Mouse (Mus musculus): ENCODE measurements around the gene Rnf113a2. TPM values are rescaled to one million over a fixed set of nuclear protein-coding genes. Genes with fewer than 3 reads are reported as not detected.

Gene Rnf113a2
- polyA plus RNA-seq, 1 experiment: 3.8 TPM

DNA sequence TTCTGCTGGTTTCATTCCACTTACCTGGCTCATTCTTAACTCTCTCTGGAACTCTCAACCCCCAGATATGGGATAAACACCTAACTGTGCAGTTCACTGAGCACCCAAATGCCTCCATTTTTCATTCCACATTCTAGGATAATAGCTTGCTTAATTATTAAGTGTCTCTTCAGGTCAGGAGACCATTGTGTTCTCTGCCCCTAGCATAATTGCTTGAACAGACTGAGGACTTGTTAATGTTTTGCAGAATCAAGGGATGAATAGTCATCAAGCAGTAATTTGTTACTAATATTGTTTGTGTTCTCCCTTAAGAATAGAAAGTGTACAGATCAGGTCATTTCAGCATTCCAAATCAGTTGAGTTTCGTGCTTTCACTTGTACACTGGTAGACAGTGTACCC is 30.4 kb downstream of the Rnf113a2 start:
- no peak for TF ChIP-seq USF1 (IDR thresholded peaks at IDR 0.05; ENCODE audit: low read depth)
- no peak for TF ChIP-seq SRF (IDR thresholded peaks at IDR 0.05; ENCODE audit: control insufficient read depth, insufficient read length, low read depth)
- TF ChIP-seq POLR2AphosphoS2 (IDR thresholded peaks at IDR 0.05; ENCODE audit: insufficient read length, low read depth): no peak
- TF ChIP-seq REST (IDR thresholded peaks at IDR 0.05; ENCODE audit: insufficient read depth, insufficient read length): no peak
- TF ChIP-seq MYOD1 (IDR thresholded peaks at IDR 0.05; ENCODE audit: control insufficient read depth in 1 of 3, insufficient read length in 2 of 3, low read depth in 2 of 3): no peak
- TF ChIP-seq MAX (IDR thresholded peaks at IDR 0.05; ENCODE audit: low read depth): no peak
- no peak for TF ChIP-seq TCF3 (IDR thresholded peaks at IDR 0.05; ENCODE audit: insufficient read length, low read depth)
- TF ChIP-seq MYOG (IDR thresholded peaks at IDR 0.05; ENCODE audit: control insufficient read depth in 1 of 3, insufficient read depth in 1 of 3, insufficient read length in 2 of 3, low read depth in 2 of 3): no peak
- no peak for TF ChIP-seq E2F4 (IDR thresholded peaks at IDR 0.05; ENCODE audit: insufficient read depth)
- no peak for TF ChIP-seq POLR2A (IDR thresholded peaks at IDR 0.05; ENCODE audit: insufficient read length, low read depth)
- TF ChIP-seq TCF12 (IDR thresholded peaks at IDR 0.05; ENCODE audit: insufficient read depth, poor library complexity, severe bottlenecking): no peak
- Histone ChIP-seq H3ac (ENCODE audit: control insufficient read depth, insufficient read length) (no peak overlapping the region), H3K27me3 (ENCODE audit: control insufficient read depth, insufficient read depth, insufficient read length) (peaks cover 15% of the 10 kb centered on the region), H3K4me3 (no peak overlapping the region), H3K79me2 (ENCODE audit: control insufficient read depth, insufficient read depth) (peaks cover under 1% of the 10 kb centered on the region), H3K4me2 (ENCODE audit: low read depth) (no peak overlapping the region), H3K36me3 (ENCODE audit: control insufficient read depth, insufficient read depth) (no peaks in the 10 kb centered on the region)

DNA sequence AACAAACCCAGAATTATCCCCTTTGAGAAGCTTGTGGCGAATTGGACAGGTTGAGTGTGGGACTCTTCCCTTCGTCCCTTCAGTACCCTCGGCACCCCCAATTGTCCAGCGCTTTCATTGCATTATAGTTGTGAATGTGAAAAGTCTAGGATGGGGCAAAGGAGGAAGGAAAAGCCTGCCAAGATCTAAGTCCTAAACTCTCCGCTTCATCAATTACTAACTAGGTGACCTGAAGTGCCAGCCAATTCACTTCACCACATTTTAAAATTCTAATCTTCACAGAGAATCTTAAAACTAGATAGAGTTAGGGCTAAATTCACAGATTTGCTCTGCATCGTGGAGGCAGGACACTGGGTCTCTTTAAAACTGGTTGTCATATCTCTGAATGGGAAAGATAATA is 31.2 kb downstream of the Rnf113a2 start:
- H3K36me3 ChIP-seq (ENCODE audit: control insufficient read depth, insufficient read depth): no peaks in the 10 kb centered on the region
- peaks cover 15% of the 10 kb centered on the region for H3K27me3 ChIP-seq (ENCODE audit: control insufficient read depth, insufficient read depth, insufficient read length)
- H3K4me3 ChIP-seq: no peak overlapping the region
- TF ChIP-seq MAX (IDR thresholded peaks at IDR 0.05; ENCODE audit: low read depth) (no peak), SRF (IDR thresholded peaks at IDR 0.05; ENCODE audit: control insufficient read depth, insufficient read length, low read depth) (no peak), MYOG (IDR thresholded peaks at IDR 0.05; ENCODE audit: control insufficient read depth in 1 of 3, insufficient read depth in 1 of 3, insufficient read length in 2 of 3, low read depth in 2 of 3) (no peak), POLR2AphosphoS2 (IDR thresholded peaks at IDR 0.05; ENCODE audit: insufficient read length, low read depth) (no peak), REST (IDR thresholded peaks at IDR 0.05; ENCODE audit: insufficient read depth, insufficient read length) (no peak), USF1 (IDR thresholded peaks at IDR 0.05; ENCODE audit: low read depth) (no peak)
- no peak overlapping the region for H3K4me2 ChIP-seq (ENCODE audit: low read depth)
- peaks cover 8% of the 10 kb centered on the region for H3K79me2 ChIP-seq (ENCODE audit: control insufficient read depth, insufficient read depth)
- no peak overlapping the region for H3ac ChIP-seq (ENCODE audit: control insufficient read depth, insufficient read length)

DNA sequence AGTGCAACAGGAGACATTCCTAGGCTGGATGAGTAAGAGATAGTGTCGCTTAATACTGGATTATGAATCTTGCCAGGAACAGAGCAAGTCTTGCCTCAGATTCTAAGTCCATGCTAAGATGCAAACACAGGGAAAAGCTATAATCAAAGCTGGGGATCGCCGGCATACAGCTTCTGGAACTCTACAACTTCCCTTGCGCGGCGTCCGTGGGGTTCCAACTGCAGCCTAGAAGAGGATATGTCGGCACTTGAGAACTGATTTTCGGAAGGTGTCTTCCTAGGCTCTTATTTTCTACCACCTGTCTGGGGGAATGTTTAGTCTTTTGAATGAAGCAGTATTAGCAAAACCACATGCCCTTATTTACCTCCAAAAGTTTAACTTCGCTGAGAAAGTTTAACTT is 32.9 kb downstream of the Rnf113a2 start:
- TF ChIP-seq MAX (IDR thresholded peaks at IDR 0.05; ENCODE audit: low read depth): no peak
- Histone ChIP-seq H3K36me3 (ENCODE audit: control insufficient read depth, insufficient read depth) (no peaks in the 10 kb centered on the region), H3K4me2 (ENCODE audit: low read depth) (peak overlapping the region; percentile 92), H3K4me3 (peak overlapping the region; percentile 80), H3K27me3 (ENCODE audit: control insufficient read depth, insufficient read depth, insufficient read length) (peaks cover 15% of the 10 kb centered on the region), H3K79me2 (ENCODE audit: control insufficient read depth, insufficient read depth) (peaks cover 14% of the 10 kb centered on the region), H3ac (ENCODE audit: control insufficient read depth, insufficient read length) (peak overlapping the region; percentile 61)

DNA sequence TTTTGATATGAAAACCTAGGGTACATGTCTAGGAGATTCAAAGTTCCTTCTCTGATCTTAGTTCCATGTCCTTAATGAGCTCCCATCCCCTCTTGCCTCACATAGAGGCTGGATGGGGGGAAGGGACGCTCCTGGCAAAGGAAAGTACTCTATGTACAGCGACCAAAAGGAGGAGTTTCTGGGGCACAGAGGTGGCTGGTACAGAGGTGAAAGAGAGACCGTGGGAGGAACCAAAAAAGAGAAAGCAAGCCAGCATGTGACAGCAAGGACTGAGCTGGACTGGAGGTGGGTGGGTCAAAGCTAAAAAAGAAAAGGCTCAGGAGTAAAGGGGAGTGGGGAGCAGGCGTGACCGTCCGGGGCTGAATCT is 33.3 kb downstream of the Rnf113a2 start:
- H3K27me3 ChIP-seq (ENCODE audit: control insufficient read depth, insufficient read depth, insufficient read length): peaks cover 12% of the 10 kb centered on the region
- no peaks in the 10 kb centered on the region for H3K36me3 ChIP-seq (ENCODE audit: control insufficient read depth, insufficient read depth)
- peaks cover 14% of the 10 kb centered on the region for H3K79me2 ChIP-seq (ENCODE audit: control insufficient read depth, insufficient read depth)
- H3ac ChIP-seq (ENCODE audit: control insufficient read depth, insufficient read length): peak overlapping the region; percentile 61
- no peak for TF ChIP-seq REST (IDR thresholded peaks at IDR 0.05; ENCODE audit: insufficient read depth, insufficient read length)
- no peak for TF ChIP-seq TCF12 (IDR thresholded peaks at IDR 0.05; ENCODE audit: insufficient read depth, poor library complexity, severe bottlenecking)
- no peak for TF ChIP-seq USF1 (IDR thresholded peaks at IDR 0.05; ENCODE audit: low read depth)
- no peak for TF ChIP-seq E2F4 (IDR thresholded peaks at IDR 0.05; ENCODE audit: insufficient read depth)
- TF ChIP-seq SRF (IDR thresholded peaks at IDR 0.05; ENCODE audit: control insufficient read depth, insufficient read length, low read depth): no peak
- no peak for TF ChIP-seq TCF3 (IDR thresholded peaks at IDR 0.05; ENCODE audit: insufficient read length, low read depth)
- no peak for TF ChIP-seq MYOD1 (IDR thresholded peaks at IDR 0.05; ENCODE audit: control insufficient read depth in 1 of 3, insufficient read length in 2 of 3, low read depth in 2 of 3)
- no peak for TF ChIP-seq CEBPB (IDR thresholded peaks at IDR 0.05; ENCODE audit: insufficient read depth, poor library complexity, severe bottlenecking)
- peak overlapping the region; percentile 92 for H3K4me2 ChIP-seq (ENCODE audit: low read depth)
- H3K4me3 ChIP-seq: peak overlapping the region; percentile 80

DNA sequence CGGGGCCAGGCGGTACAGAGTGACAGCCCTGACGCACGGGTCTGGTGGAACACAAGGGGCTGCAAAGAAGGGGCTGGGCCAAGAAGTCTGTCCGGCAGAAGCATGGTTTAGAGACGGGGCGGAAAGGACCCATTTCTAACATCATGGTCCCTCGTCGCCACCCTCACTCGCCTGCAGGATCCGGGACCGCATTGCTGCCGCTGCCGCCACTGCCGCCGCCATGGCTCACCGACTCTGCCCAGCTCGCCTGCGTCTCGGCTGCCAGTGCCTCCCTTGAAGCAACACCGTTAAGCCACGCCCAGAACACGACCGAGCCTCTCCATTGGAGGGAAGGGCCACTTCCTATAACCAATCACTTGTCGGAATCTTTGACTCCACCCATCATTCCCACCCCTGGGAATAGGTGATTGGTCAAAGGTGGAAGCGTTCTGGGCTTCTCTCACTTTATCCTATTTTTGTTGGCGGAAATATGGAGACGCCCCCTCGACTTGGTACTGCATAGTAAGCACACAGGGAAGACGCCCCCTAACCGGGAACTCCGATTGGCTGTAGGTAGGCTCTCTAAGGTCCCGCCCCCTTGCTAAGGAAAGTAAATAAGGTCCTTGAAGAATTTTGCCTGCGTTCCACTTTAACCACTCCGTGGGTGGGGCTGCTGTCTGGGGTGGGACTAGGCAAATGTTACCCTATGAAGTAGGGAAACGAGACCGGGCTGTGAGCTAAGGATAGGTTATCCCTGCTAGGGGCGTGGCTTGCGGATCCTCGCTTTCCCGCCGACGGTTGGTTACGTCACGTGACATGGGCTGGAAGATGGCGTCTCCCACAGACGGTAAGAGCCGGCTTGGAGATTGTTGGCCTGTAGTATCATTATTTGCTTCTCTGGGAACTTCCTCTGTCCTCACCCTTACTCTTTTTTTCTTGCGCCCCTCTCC is 34.0 kb downstream of the Rnf113a2 start, which contains the start of the genes Aldh6a1 and Lin52:
Gene Aldh6a1, minus strand, starts transcription at position 287 of the 929 bp plus-strand sequence.
Gene Lin52, plus strand, starts transcription at position 705 of the 929 bp plus-strand sequence.
- H3ac ChIP-seq (ENCODE audit: control insufficient read depth, insufficient read length): peak within 1 kb of the TSS; percentile 61
- H3K79me2 ChIP-seq (ENCODE audit: control insufficient read depth, insufficient read depth): peaks cover 14% of the 10 kb centered on the region
- peak within 1 kb of the TSS; percentile 80 for H3K4me3 ChIP-seq
- H3K4me2 ChIP-seq (ENCODE audit: low read depth): peak within 1 kb of the TSS; percentile 92
- peaks cover 7% of the 10 kb centered on the region for H3K27me3 ChIP-seq (ENCODE audit: control insufficient read depth, insufficient read depth, insufficient read length)
- no peaks in the 10 kb centered on the region for H3K36me3 ChIP-seq (ENCODE audit: control insufficient read depth, insufficient read depth)
- peak; percentile 98 for TF ChIP-seq POLR2AphosphoS2 (IDR thresholded peaks at IDR 0.05; ENCODE audit: insufficient read length, low read depth)
- no peak for TF ChIP-seq MYOG (IDR thresholded peaks at IDR 0.05; ENCODE audit: control insufficient read depth in 1 of 3, insufficient read depth in 1 of 3, insufficient read length in 2 of 3, low read depth in 2 of 3)
- peak; percentile 92 for TF ChIP-seq USF1 (IDR thresholded peaks at IDR 0.05; ENCODE audit: low read depth)
- TF ChIP-seq REST (IDR thresholded peaks at IDR 0.05; ENCODE audit: insufficient read depth, insufficient read length): no peak
- peak in 1 of 3 experiments; percentile 28 for TF ChIP-seq MYOD1 (IDR thresholded peaks at IDR 0.05; ENCODE audit: control insufficient read depth in 1 of 3, insufficient read length in 2 of 3, low read depth in 2 of 3)
- TF ChIP-seq SRF (IDR thresholded peaks at IDR 0.05; ENCODE audit: control insufficient read depth, insufficient read length, low read depth): peak; percentile 33
- no peak for TF ChIP-seq TCF3 (IDR thresholded peaks at IDR 0.05; ENCODE audit: insufficient read length, low read depth)
- no peak for TF ChIP-seq TCF12 (IDR thresholded peaks at IDR 0.05; ENCODE audit: insufficient read depth, poor library complexity, severe bottlenecking)
- no peak for TF ChIP-seq MAX (IDR thresholded peaks at IDR 0.05; ENCODE audit: low read depth)
- TF ChIP-seq POLR2A (IDR thresholded peaks at IDR 0.05; ENCODE audit: insufficient read length, low read depth): peak; percentile 99
- TF ChIP-seq E2F4 (IDR thresholded peaks at IDR 0.05; ENCODE audit: insufficient read depth): peak; percentile 78
- no peak for TF ChIP-seq CEBPB (IDR thresholded peaks at IDR 0.05; ENCODE audit: insufficient read depth, poor library complexity, severe bottlenecking)
